Mouse (Mus musculus) heart, postnatal 10 days (tissue): Measurements from ENCODE around the gene Nfasc. TPM values are rescaled to one million over a fixed set of nuclear protein-coding genes. Genes with fewer than 3 reads are reported as not detected.

Experiments used
- DNase-seq, 2 experiments: peaks; one replicate each; pipeline ENCODE4 v3.0.0; 2021
- intact Hi-C: fragments of 180-260 bp; cut with DNase I; formaldehyde crosslinking; loops from one replicate; pipeline ENCODE4 v1.15.1; 2025
- total RNA-seq, 2 experiments: library from RNA; stranded (reverse); gene quantifications; 2 replicates each; pipeline ENCODE4 v1.2.3; 2021

The Nfasc gene
- total RNA-seq, 2 experiments from 2014 or later = 0.26 to 0.35 TPM

DNA sequence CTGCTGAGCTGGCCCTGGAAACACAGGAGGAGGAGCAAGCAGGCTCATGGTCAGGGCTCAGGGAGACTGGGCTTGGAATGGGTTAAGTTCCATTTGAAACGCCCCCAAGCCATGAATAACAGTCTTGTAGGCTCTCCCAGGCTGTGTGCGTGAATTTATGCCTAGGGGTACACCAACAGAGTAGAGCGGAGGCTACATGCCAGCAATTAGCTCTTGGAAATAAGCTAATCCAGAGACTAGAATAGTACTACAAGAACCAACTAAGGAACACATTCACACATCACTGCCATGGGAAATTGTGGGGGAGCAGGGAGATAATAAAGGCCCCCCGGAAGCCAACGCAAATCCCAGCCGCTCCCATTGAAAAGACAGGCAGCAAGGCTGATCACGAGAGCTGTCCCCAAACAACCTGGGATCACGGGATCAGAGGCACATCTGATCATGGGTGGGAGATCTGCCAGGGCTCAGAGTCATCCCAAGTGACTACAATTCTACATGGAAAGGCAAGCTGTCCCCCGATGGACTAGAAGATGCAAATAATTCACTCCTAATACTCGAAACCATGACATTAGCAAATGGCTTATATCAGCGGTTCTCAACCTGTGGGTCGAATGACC, 87.6 kb downstream of the Nfasc start:
- no peak for DNase-seq
- intact Hi-C loops = no loop called here

DNA sequence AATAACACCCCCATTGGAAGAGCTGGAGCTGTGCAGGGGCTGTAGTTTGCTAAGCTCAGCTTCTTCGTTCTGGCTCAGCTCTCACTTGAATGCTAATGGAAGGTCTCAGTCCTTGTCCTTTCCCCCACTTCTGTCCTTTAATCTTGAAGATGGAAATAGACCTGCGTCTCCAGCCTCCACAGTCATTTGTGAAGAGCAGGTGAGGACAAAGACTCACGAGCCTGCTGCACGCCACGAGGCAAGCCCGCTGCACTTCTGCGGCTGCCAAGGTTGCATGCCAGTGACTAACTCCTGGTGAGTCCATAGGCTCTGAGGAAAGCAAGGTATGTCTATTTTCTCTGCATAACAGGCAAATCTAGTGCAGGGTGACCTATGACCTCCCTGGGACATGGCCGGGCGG, 88.4 kb downstream of the Nfasc start:
- DNase-seq = no peak
- intact Hi-C loops = no loop called here

DNA sequence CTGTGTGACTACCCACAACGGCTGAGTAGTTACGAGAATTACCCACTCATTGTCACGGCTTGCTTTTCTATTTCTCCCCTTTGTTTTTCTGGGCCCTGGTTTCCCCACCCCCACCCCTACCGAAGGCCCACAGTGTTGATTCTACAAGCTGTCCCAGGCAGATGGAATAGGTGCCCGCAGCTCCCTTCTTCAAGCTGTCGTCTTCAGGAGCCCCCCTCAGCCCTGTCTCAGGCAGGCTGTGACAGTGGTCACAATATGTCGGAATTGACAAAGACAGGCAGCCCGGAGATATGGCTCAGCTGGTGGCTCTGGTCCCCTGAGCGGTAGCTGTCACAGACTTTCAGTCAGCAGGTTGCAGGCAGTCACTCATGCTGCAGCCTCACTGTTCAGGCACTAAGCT, 90.9 kb downstream of the Nfasc start:
- intact Hi-C loops = no loop called here
- no peak for DNase-seq

DNA sequence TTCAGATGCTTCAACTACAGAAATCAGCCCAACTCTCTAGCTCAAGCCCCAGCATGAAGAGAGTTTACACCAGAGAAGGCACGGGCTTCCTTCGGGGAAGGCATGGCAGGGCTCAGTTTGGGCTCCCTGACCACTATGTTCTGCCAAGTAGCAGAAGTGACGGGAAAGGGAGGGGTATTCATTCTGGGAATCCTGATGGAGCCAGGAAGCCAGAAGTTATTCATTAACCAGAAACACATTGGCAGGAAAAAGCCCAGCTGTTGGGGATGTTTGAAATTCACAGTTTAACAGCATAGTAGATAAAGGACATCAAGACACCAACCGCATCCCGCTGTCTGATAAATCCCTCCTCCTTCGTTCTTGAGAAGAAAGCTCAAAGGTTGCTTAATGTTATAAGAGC, 93.6 kb downstream of the Nfasc start:
- intact Hi-C loops = no loop called here
- peak in 1 of 2 experiments; percentile 22 for DNase-seq

DNA sequence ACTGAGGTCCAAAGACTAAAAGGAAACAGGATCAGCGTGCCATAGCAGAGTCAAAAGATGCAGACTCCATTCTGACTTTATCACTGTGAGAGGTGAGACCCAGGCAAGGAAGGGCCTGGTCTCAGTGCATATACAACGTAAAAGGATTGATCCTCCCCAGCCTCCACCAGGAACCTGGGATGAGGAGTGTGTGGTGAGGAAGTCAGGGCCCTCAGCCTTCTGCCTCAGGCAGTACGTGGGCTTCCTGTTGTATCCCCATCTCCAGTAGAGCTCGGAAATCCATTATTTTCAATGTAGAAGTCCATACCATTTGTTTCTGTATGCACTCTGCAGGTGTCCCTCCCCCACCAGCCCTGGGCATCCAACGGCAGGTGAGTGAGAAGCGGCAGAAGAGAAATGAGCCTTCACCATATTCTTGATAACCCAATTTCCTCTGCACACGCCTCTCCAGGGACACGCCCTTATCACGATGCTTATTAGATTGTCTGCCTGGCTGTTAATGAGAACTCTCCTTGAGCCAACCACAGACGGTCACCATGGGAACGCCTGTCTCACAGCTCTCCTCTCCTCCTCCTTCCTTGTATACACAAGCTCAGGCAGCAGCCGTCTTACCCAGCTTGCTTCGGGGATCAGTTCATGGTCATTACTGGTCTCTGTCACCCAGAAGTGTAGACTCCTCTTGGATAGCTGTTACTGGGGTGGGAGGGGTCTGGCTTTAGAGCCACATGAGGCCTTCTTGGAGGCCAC, 100.4 kb downstream of the Nfasc start:
- DNase-seq = no peak
- intact Hi-C loops = no loop called here

DNA sequence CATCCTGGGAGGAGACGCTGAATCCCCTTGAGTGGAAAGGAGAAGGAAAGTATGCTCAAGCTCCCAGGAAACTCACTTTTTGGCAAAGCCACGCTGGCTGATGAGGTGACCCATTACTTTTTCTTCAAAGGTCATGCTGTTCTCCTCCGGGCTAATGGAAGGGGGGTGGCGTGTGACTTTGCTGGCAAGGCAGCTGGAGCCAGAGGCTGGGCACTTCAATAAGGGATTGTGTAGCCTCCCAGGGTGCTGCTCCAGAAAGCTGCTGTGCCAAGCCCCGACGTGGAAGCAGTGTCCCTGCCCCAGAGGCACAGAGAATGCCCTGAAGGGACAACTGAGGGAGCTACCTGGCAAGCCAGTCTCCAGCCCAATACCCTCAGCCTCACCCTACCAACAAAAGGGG, 101.3 kb downstream of the Nfasc start:
- DNase-seq = no peak
- intact Hi-C loops = no loop called here

DNA sequence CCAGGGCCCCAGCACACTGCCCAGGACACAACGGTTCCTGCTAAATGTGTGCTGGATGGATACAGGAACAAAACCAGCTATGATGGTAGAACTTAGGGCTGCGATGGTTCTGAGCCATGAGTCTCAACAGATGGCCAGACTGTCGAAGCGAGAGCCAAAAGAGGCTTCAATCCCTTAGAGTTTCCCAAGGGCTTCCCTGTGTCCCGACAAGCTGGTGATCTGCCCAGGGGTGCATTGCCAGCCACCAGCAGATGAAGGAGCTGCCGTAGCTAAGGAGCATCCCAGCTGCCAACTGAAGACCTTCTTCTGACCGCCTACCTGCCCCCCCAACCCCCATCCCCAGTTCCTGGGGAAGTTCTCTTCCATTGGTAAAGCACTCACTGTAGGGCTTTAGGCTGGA, 104.3 kb downstream of the Nfasc start:
- no peak for DNase-seq
- intact Hi-C loops = no loop called here

DNA sequence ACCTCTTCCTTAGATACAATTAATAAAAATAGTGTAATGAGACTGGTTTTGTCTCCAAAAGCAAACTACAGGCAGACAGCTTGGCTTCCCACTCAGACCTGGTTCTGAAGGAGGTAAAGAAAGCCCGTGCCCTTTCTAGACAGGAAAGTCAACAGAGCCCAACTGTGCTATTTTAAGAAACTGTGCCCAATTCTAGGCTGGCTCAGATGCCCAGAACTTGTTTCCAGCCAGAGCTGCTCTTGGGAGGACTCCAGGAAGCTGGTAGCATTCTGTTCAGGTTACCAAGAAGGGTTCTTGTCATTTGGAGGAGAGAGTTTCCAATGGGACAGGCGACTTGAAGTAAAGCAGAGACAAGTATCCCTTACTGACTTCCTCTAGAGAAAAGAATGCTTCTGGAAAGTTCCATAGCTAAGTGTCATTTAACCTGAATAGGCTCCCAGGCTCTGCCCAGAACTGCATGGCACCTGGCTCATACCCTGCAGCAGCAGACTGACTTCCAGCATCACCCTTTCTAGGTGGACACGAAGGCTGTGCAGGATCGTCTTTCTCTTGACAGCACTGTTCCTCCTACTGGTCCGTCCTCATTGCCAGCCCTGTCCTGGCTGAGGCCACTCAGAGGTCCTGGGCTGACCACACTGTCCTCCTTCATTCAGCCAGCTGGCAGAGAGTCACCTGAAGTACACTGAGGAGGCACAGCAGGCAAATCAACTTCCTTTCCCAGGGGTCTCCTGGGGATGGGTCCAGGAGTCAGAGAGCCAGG, 111.8 kb downstream of the Nfasc start:
- intact Hi-C loops = no loop called here
- DNase-seq = peak; percentile 77

DNA sequence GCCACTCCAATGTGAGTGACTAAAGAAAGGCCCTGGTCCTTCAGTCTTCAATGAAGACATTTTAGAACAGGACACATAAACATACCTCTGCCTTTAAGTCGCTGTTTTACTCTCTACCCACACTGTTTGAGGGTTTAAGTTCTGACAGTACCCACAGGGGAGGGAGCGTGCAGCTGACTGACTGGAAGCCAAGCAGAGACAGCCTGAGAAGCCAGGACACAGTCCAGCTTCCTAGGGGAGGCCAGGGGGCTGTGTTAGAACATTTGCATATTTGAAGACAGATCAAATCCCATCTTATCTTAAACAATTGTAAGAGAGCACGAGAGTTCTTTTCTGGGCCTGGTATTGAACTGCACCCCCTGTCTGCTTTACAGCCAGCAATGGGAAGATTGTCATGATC, 113.0 kb downstream of the Nfasc start:
- peak; percentile 17 to 20 for DNase-seq
- intact Hi-C loops = no loop called here

DNA sequence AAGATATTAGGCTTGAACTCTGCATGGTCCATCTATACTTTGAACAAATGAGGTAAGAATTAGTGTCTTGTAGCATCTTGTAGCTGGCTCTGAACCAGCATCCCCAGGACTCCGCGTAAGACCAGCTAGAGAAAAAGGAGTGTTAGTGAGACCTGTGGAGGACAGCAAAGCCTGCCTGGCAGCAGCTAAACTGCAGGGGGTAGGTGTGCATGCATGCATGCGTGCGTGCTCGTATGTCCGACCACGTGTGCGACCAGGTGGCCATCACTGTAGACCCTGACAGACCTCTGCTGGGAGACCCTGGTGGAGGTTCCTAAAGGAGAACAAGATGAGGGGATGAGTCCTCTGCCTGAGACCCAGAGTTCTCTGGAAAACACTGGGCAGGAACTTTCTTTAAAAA, 113.4 kb downstream of the Nfasc start:
- intact Hi-C loops = no loop called here
- no peak for DNase-seq

DNA sequence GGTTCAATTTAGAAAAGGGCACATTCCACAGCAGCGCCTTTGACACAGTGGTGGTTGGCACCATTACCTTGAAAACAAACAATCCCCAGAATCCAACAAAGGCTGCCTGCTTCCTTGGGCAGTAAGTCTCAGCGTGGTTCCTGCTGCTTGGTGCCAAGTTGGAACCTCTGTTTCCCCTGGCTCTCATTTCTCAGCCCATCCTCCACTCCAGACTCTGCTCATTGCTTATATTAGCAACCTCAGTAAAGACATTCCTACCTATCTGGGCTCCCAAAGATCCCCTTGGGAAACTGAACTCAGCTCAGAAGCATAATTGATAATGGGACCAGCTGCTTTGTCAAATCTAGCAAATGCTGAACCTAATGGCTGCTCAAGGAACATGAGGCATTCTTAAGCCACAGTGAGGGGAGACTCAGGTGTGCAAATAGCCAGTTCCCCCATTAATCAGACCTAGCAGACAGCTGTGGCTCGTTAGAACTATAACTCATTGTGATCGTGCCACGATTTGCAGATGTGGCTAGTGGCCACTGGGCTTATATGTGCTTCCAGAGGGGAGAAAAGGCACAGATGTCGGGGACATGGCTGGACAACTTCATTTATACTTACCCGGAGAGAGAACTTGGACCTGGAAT, 115.4 kb downstream of the Nfasc start:
- intact Hi-C loops = no loop called here
- no peak for DNase-seq

DNA sequence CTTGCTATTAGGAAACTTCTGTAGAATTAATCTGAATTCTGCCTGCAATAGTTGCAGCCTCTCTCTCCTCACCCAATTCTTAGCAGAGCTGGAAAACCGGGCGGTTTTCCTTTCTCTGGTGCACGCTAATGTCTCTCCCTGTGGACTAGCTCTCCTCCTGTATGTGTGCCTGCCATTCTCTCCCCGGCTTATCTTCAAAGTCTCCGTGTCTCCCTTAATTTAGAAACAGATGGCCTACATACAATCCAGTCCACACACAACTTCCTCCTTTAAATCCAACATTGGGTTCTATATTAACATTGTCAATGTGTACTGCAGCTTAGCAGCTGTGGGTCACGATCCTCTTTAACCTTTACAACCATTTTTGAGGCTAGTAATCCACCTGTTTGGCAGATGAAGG, 116.6 kb downstream of the Nfasc start:
- intact Hi-C loops = no loop called here
- no peak for DNase-seq

DNA sequence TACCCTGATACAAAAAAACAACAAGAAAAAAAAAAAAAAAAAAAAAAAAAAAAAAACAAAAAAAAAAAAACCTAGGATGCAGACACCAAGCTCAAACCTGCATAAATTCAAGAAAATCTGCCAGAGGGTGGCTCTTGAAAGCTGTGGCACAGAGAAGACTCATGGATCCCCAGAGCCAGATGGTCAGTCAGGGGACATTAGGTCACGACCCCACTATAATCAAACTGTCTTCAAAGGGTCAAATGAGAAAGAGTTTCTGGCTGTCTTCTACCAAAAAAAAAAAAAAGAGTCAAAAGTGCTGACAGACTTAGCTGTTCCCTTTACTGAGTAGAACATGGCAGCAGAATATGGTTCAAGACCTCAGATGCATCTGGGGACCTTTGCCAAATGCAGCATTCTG, 117.1 kb downstream of the Nfasc start:
- no peak for DNase-seq
- intact Hi-C loops = no loop called here

DNA sequence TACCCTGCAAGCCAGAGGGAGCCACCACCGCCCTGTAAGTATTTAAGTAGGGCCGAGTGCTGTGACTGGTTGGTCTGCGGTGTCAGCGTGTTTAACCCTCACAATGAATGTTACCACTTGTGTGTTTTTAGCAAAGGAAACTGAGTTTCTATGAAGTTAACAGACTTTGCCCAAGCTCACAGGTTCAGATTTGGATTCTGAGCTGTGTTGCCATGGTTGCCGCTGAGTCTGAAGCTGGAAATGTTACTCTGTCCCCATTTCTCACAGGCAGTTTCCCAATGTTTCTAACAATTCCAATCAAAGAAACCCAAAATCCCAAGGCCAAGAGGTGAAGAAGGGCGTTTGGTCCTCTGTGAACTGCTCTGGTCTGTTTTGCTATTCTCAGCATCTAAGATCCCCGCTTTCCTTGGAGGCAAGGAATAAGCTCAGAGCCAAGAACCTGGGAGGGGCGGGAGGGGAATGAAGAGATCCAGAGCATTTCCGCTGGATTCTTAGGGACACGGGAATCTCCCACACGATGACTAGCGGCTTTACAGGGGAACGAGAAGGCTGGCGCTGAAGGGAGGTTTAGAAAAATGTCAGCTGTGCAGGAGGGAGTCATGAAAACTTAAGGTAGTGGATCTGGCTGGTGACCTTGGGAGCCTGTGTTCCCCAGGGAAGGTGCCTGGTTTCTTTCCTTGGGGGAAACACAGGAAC, 117.8 kb downstream of the Nfasc start:
- intact Hi-C loops = no loop called here
- DNase-seq = peak in 1 of 2 experiments; percentile 7

DNA sequence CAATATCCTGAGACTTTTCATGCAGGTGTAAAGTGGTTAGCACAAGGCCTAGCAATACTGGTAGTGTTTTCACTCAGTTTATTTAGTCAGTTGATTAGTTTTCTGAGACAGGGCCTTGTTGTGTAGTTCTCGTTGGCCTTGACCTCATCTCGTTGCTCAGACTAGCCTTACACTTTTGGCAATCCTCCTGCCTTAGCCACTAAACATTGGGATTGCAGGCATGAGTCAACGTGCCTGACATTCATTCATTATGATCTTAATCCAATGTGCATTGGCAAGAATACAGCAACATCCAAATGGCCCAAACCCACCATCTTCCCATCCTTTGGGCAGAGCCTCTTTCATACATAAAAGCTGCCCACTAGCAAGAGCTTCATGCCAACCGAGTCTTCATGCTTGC, 129.5 kb downstream of the Nfasc start:
- no peak for DNase-seq
- intact Hi-C loops = no loop called here

DNA sequence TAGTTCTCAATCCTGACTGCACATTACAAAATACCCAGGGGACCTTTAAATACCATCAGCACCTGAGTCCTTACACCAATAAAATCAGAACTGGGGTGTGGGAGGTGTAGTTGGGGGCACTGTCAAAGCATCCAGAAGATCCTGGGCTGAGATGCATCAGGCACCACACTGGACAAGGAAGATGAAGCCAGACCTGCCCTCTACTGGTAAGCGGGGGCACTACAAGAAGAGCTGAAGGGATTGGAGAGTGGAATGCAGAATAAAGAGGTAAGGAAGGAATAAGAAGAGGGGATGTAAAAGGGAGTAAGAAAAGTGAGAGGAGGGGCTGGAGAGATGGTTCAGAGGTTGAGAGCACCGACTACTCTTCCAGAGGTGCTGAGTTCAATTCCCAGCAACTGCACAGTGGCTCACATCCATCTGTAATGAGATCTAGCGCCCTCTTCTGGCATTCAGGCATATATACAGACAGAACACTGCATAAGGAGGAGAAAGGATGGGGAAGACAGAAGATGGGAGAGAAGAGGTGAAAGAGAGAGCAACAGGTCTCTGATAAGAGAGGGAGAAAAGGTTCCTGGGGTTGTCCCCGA, 132.5 kb downstream of the Nfasc start:
- intact Hi-C loops = loop anchor here (10.0 kb wide), 1 partner anchor 204 kb away; no protein-coding TSS in a partner anchor
- DNase-seq = peak; percentile 60 to 78

DNA sequence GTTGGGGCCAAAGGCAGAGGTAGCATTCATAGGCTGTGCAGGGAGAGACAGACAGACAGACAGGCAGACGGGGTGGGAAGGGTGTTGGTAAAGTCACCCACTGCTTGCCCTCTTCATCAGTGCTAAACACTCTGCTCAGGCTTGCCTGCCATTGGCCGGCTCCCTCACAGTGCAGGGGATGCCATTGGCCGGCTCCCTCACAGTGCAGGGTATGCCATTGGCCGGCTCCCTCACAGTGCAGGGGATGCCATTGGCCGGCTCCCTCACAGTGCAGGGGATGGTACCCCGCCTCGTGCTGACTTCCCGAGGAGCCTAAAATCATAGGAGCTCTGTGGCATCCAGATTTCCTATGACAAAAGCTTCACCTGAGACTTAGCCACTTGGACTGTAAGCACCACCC, 139.4 kb downstream of the Nfasc start:
- DNase-seq = no peak
- intact Hi-C loops = loop anchor here (10.0 kb wide), 1 partner anchor 197 kb away; no protein-coding TSS in a partner anchor

DNA sequence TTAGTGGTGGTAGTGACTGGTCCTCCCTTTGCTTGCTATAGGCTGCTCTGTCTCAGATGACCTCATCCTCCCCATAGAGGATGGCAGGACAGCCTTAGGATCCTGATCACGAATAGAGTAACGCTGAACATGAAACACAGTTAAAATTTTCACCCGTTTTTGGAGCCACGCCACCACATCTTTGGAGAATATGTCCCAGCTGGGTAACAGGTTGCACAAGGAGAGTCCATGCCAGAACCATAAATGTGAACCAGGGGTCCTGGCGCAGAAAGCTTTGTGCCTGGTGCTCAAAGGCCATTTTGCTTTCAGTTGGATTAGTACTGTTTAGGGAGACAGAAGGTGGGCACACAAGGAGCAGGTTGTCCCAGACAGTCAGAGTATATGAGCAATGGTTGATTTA, 143.6 kb downstream of the Nfasc start:
- no peak for DNase-seq
- intact Hi-C loops = no loop called here

DNA sequence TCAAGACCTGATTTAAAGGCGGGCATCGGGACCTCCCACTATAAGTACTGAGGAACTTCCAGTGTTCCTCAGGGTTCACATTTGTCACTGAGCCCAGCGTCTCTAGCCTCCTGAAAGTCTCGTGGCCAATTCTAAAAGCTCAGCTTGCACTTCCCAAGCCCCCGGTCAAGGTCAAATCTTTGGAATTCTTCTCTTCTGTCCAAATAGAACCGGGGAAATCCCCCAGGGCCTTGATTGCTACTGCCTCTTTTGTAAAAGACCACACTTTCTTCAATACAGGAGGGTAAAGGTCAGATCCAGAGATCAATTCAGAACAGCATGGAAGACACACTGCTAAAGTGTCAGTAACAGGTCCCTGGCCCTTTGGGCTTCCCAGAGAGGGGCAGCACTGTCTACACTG, 145.9 kb downstream of the Nfasc start:
- intact Hi-C loops = no loop called here
- peak in 1 of 2 experiments; percentile 4 for DNase-seq

DNA sequence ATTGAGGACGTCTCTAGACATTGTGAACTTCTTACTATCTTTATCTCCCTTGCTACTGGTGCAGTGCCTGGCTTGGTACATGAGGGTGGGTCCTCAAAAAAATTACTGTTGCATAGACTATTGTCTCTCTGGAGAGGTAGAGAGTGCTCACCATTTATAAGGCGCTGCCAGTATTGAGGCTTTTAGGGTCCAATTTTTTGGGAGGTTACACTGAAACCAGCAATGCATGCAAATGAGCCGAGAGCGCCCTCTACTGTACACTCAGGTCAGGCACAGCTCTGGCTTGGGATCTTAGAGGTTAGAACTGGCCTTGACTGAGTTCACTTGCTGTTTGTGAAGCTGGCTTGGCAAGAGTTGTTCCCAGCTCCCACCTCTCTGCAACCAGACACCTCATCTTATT, 147.0 kb downstream of the Nfasc start:
- intact Hi-C loops = loop anchor here (1.0 to 5.0 kb wide), 2 partner anchors 68 to 227 kb away; no protein-coding TSS in a partner anchor
- DNase-seq = peak; percentile 74 to 85
